Mouse (Mus musculus) embryonic fibroblast, embryonic 13.5 days (primary cell): Measurements from ENCODE around the gene Ier2.
A peak's percentile ranks its signal among the peaks of the same experiment; 100 is the strongest.

Experiments
- CTCF ChIP-seq: IDR thresholded peaks from 2 replicates; pipeline ENCODE4 v1.5.1; 2011; ENCODE audit warnings: mild to moderate bottlenecking, control low read depth, low read length, moderate library complexity, borderline replicate concordance; ENCODE audit not compliant: insufficient read depth
- POLR2A ChIP-seq: IDR thresholded peaks from 2 replicates; pipeline ENCODE4 v1.6.1; 2011; ENCODE audit warnings: low read depth, mild to moderate bottlenecking, control low read depth, low read length, moderate library complexity

GRCm38 (mm10) chr8:84663483-84664327 lies 1.1 kb upstream of the Ier2 start:
- TF ChIP-seq POLR2A, result peak; percentile 99
- TF ChIP-seq CTCF, result no peak
